Mouse (Mus musculus) lung, embryonic 16.5 days (tissue): Measurements from ENCODE around the gene Gimd1. TPM values are rescaled to one million over a fixed set of nuclear protein-coding genes. Genes with fewer than 3 reads are reported as not detected.

ENCODE experiments used
- ATAC-seq: fragments of 200-750 bp; cut with Nextera tagmentation; 2 replicates; pipeline ENCODE4 v1.8.0; 2017; ENCODE audit warnings: low read depth, mild to moderate bottlenecking, moderate library complexity
- H3K27ac ChIP-seq: fragments of 300-500 bp; sonication (generic); 2 replicates; pipeline ENCODE4 v1.5.1; 2014; ENCODE audit warnings: mild to moderate bottlenecking, control low read depth, low read length
- H3K27me3 ChIP-seq: fragments of 300-500 bp; sonication (generic); 2 replicates; pipeline ENCODE4 v1.6.1; 2014; ENCODE audit warnings: low read depth, low read length, mixed read lengths; ENCODE audit not compliant: control insufficient read depth, insufficient read depth
- H3K36me3 ChIP-seq: fragments of 300-500 bp; sonication (generic); 2 replicates; pipeline ENCODE4 v1.6.1; 2014; ENCODE audit warnings: low read length; ENCODE audit not compliant: control insufficient read depth, insufficient read depth
- H3K4me1 ChIP-seq: fragments of 300-500 bp; sonication (generic); replicated peaks from 2 replicates; pipeline ENCODE4 v1.6.1; 2014; ENCODE audit warnings: low read length, mixed read lengths; ENCODE audit not compliant: control insufficient read depth, insufficient read depth
- H3K4me2 ChIP-seq: fragments of 300-500 bp; sonication (generic); 2 replicates; pipeline ENCODE4 v1.6.1; 2014; ENCODE audit warnings: low read depth, low read length, control low read depth
- H3K4me3 ChIP-seq: fragments of 300-500 bp; sonication (generic); 2 replicates; pipeline ENCODE4 v1.5.1; 2014; ENCODE audit warnings: mild to moderate bottlenecking, low read length, control low read depth
- H3K9ac ChIP-seq: fragments of 300-500 bp; sonication (generic); 2 replicates; pipeline ENCODE4 v1.6.1; 2014; ENCODE audit warnings: low read length, control low read depth
- H3K9me3 ChIP-seq: fragments of 300-500 bp; sonication (generic); 2 replicates; pipeline ENCODE4 v1.6.1; 2016; ENCODE audit warnings: low read length; ENCODE audit not compliant: control insufficient read depth
- WGBS: fragments of 180-500 bp; shearing (Covaris S2); extraction: QIAGEN DNeasy Blood & Tissue Kit; methylation state at CpG from one replicate; pipeline ENCODE4 v1.1.7; 2014; 5-methylcytosine and 5-hydroxymethylcytosine counted together
- polyA plus RNA-seq: library from polyadenylated mRNA; unstranded; fragments of >200 nt; fragmentation: Nextera tagmentation; extraction: Ambion mirVana; gene quantifications from 2 replicates; pipeline ENCODE4 v1.2.1, GENCODE M21; 2015

Gimd1 gene
- polyA plus RNA-seq, result not detected in 2 replicates

GRCm38 (mm10) chr3:132629601-132630239 lies at the start of gene Gimd1:
TSS of gene Gimd1 (plus strand) at chr3:132629820.
- Histone ChIP-seq H3K27me3 (0 out of 2 replicates have a peak, but pooled peaks cover 2% of the 10 kb centered on the region), H3K4me2 (no peak within 1 kb of the TSS), H3K9me3 (no peaks in the 10 kb centered on the region), H3K4me3 (no peak within 1 kb of the TSS), H3K4me1 (no peaks in the 10 kb centered on the region), H3K27ac (no peak within 1 kb of the TSS), H3K36me3 (no peaks in the 10 kb centered on the region), H3K9ac (no peak within 1 kb of the TSS)
- WGBS, result 73% methylated on average over 11 of the region's 11 CpGs
- no peak for ATAC-seq

- Histone ChIP-seq H3K27ac (no peak overlapping the region), H3K4me3 (no peak overlapping the region), H3K9ac (no peak overlapping the region), H3K27me3 (no peaks in the 10 kb centered on the region), H3K4me1 (no peaks in the 10 kb centered on the region), H3K9me3 (no peaks in the 10 kb centered on the region), H3K4me2 (no peak overlapping the region), H3K36me3 (no peaks in the 10 kb centered on the region)
- ATAC-seq, result no peak
- 74% methylated on average over 3 of the region's 3 CpGs for WGBS
These were observed 48.4 kb upstream of the Gimd1 start for GRCm38 (mm10) chr3:132581198-132581597.

GRCm38 (mm10) chr3:132582339-132582738 lies 47.3 kb upstream of the Gimd1 start:
- Histone ChIP-seq H3K36me3 (no peaks in the 10 kb centered on the region), H3K27ac (no peak overlapping the region), H3K9me3 (no peaks in the 10 kb centered on the region), H3K4me1 (no peaks in the 10 kb centered on the region), H3K9ac (no peak overlapping the region), H3K4me2 (no peak overlapping the region), H3K27me3 (no peaks in the 10 kb centered on the region), H3K4me3 (no peak overlapping the region)
- 39% methylated on average over 4 of the region's 4 CpGs for WGBS
- ATAC-seq, result no peak

- Histone ChIP-seq H3K36me3 (no peaks in the 10 kb centered on the region), H3K9ac (no peak overlapping the region), H3K4me1 (no peaks in the 10 kb centered on the region), H3K9me3 (no peaks in the 10 kb centered on the region), H3K4me3 (no peak overlapping the region), H3K27ac (no peak overlapping the region), H3K27me3 (no peaks in the 10 kb centered on the region), H3K4me2 (no peak overlapping the region)
- WGBS, result 61% methylated on average over 8 of the region's 8 CpGs
- no peak for ATAC-seq
These were observed 44.3 kb upstream of the Gimd1 start for GRCm38 (mm10) chr3:132585122-132585972.

- Histone ChIP-seq H3K9me3 (no peaks in the 10 kb centered on the region), H3K27ac (no peak overlapping the region), H3K4me3 (no peak overlapping the region), H3K36me3 (no peaks in the 10 kb centered on the region), H3K9ac (no peak overlapping the region), H3K4me1 (no peaks in the 10 kb centered on the region), H3K27me3 (no peaks in the 10 kb centered on the region), H3K4me2 (no peak overlapping the region)
- 70% methylated on average over 1 of the region's 1 CpGs for WGBS
- ATAC-seq, result no peak
These were observed 41.5 kb upstream of the Gimd1 start for GRCm38 (mm10) chr3:132588146-132588545.

GRCm38 (mm10) chr3:132590010-132590409 lies 39.6 kb upstream of the Gimd1 start:
- no peak for ATAC-seq
- no peaks in the 10 kb centered on the region for H3K9me3 ChIP-seq
- no peak overlapping the region for H3K27ac ChIP-seq
- H3K4me3 ChIP-seq, result no peak overlapping the region
- H3K4me1 ChIP-seq, result no peaks in the 10 kb centered on the region
- H3K36me3 ChIP-seq, result no peaks in the 10 kb centered on the region
- H3K4me2 ChIP-seq, result no peak overlapping the region
- WGBS, result 61% methylated on average over 3 of the region's 3 CpGs
- no peaks in the 10 kb centered on the region for H3K27me3 ChIP-seq
- no peak overlapping the region for H3K9ac ChIP-seq

GRCm38 (mm10) chr3:132590604-132591003 lies 39.0 kb upstream of the Gimd1 start:
- H3K9ac ChIP-seq, result no peak overlapping the region
- ATAC-seq, result no peak
- H3K27me3 ChIP-seq, result no peaks in the 10 kb centered on the region
- no peak overlapping the region for H3K27ac ChIP-seq
- H3K4me3 ChIP-seq, result no peak overlapping the region
- no peaks in the 10 kb centered on the region for H3K9me3 ChIP-seq
- H3K36me3 ChIP-seq, result no peaks in the 10 kb centered on the region
- no peaks in the 10 kb centered on the region for H3K4me1 ChIP-seq
- no peak overlapping the region for H3K4me2 ChIP-seq
- 64% methylated on average over 1 of the region's 1 CpGs for WGBS

- Histone ChIP-seq H3K27me3 (0 out of 2 replicates have a peak, but pooled peaks cover 2% of the 10 kb centered on the region), H3K36me3 (no peaks in the 10 kb centered on the region), H3K27ac (no peak overlapping the region), H3K4me3 (no peak overlapping the region), H3K4me1 (no peaks in the 10 kb centered on the region), H3K9me3 (no peaks in the 10 kb centered on the region), H3K4me2 (no peak overlapping the region), H3K9ac (no peak overlapping the region)
- no peak for ATAC-seq
- 23% methylated on average over 8 of the region's 8 CpGs for WGBS
These were observed 879 bp upstream of the Gimd1 start for GRCm38 (mm10) chr3:132628741-132629140.

GRCm38 (mm10) chr3:132633261-132633660 lies 3.6 kb downstream of the Gimd1 start:
- ATAC-seq, result no peak
- no peak overlapping the region for H3K9ac ChIP-seq
- no peaks in the 10 kb centered on the region for H3K36me3 ChIP-seq
- no peaks in the 10 kb centered on the region for H3K9me3 ChIP-seq
- no peak overlapping the region for H3K4me3 ChIP-seq
- no peaks in the 10 kb centered on the region for H3K4me1 ChIP-seq
- H3K4me2 ChIP-seq, result no peak overlapping the region
- H3K27me3 ChIP-seq, result 0 out of 2 replicates have a peak, but pooled peaks cover 2% of the 10 kb centered on the region
- 53% methylated on average over 2 of the region's 2 CpGs for WGBS
- no peak overlapping the region for H3K27ac ChIP-seq
